Mouse (Mus musculus) MEL (cell line): ENCODE measurements around the gene Gm45808. TPM values are rescaled to one million over a fixed set of nuclear protein-coding genes. Genes with fewer than 3 reads are reported as not detected.

Source experiments
- DNase-seq: peaks from one replicate; pipeline ENCODE4 v3.0.0; 2011; ENCODE audit warnings: low read depth, low spot score
- H3K27ac ChIP-seq: 2 replicates; pipeline ENCODE4 v1.5.1; 2012; ENCODE audit warnings: low read depth, mild to moderate bottlenecking, control low read depth, low read length, moderate library complexity; ENCODE audit not compliant: control insufficient read depth
- H3K27me3 ChIP-seq, 2 experiments: fragments of 150-350 bp in 1 of 2; sonication (generic) in 1 of 2; 2 replicates each; pipeline ENCODE4 v1.6.1; 2012; ENCODE audit warnings: low read length in 2 of 2, mild to moderate bottlenecking in 2 of 2, improper control_type of control experiment in 1 of 2, moderate library complexity in 1 of 2; ENCODE audit not compliant: insufficient read depth in 2 of 2, control insufficient read depth in 1 of 2
- H3K36me3 ChIP-seq, 2 experiments: 2 replicates each; pipeline ENCODE4 v1.6.1; 2012 to 2014; ENCODE audit warnings: low read length in 2 of 2, improper control_type of control experiment in 1 of 2, inconsistent platforms in 1 of 2, mild to moderate bottlenecking in 1 of 2; ENCODE audit not compliant: insufficient read depth in 2 of 2, control insufficient read depth in 1 of 2
- H3K4me1 ChIP-seq, 2 experiments: fragments of 150-350 bp in 1 of 2; sonication (generic) in 1 of 2; 2 replicates each; pipeline ENCODE4 v1.6.1; 2012; ENCODE audit warnings: low read length in 2 of 2, improper control_type of control experiment in 1 of 2, mild to moderate bottlenecking in 1 of 2; ENCODE audit not compliant: insufficient read depth in 2 of 2, control insufficient read depth in 1 of 2
- H3K4me3 ChIP-seq, 2 experiments: fragments of 150-350 bp in 1 of 2; sonication (generic) in 1 of 2; 2 replicates each; pipeline ENCODE4 v1.5.1; 2012; ENCODE audit warnings: low read depth in 2 of 2, low read length in 2 of 2, mild to moderate bottlenecking in 2 of 2, moderate library complexity in 2 of 2, control low read depth in 1 of 2, improper control_type of control experiment in 1 of 2; ENCODE audit not compliant: control insufficient read depth in 1 of 2, insufficient read depth in 1 of 2
- H3K79me2 ChIP-seq: 2 replicates; pipeline ENCODE4 v1.6.1; 2012; ENCODE audit warnings: mild to moderate bottlenecking, low read length, moderate library complexity; ENCODE audit not compliant: control insufficient read depth, poor library complexity, insufficient read depth
- H3K9ac ChIP-seq: 2 replicates; pipeline ENCODE4 v1.6.1; 2012; ENCODE audit warnings: low read depth, mild to moderate bottlenecking, control low read depth, low read length, moderate library complexity; ENCODE audit not compliant: control insufficient read depth, poor library complexity, severe bottlenecking
- H3K9me3 ChIP-seq: fragments of 150-350 bp; sonication (generic); replicated peaks from 2 replicates; pipeline ENCODE4 v1.6.1; 2012; ENCODE audit warnings: mild to moderate bottlenecking, low read length, improper control_type of control experiment, moderate library complexity; ENCODE audit not compliant: insufficient read depth
- BHLHE40 ChIP-seq: IDR thresholded peaks from 2 replicates; pipeline ENCODE4 v1.6.1; 2012; ENCODE audit warnings: low read depth, mild to moderate bottlenecking, inconsistent platforms, low read length, improper control_type of control experiment, borderline replicate concordance
- EP300 ChIP-seq, 2 experiments: IDR thresholded peaks; 2 replicates each; pipeline ENCODE4 v1.6.1; 2011; ENCODE audit warnings: improper control_type of control experiment in 2 of 2, low read length in 2 of 2, low read depth in 1 of 2, mild to moderate bottlenecking in 1 of 2
- ETS1 ChIP-seq: IDR thresholded peaks from 2 replicates; pipeline ENCODE4 v1.6.1; 2012; ENCODE audit warnings: low read depth, mild to moderate bottlenecking, inconsistent platforms, low read length, improper control_type of control experiment, moderate library complexity
- GABPA ChIP-seq: IDR thresholded peaks from 2 replicates; pipeline ENCODE4 v1.6.1; 2012; ENCODE audit warnings: low read depth, mild to moderate bottlenecking, inconsistent platforms, low read length, improper control_type of control experiment, moderate library complexity
- GATA1 ChIP-seq: IDR thresholded peaks from 2 replicates; pipeline ENCODE4 v1.6.1; 2011; ENCODE audit warnings: low read depth, low read length, improper control_type of control experiment
- HCFC1 ChIP-seq: IDR thresholded peaks from 2 replicates; pipeline ENCODE4 v1.6.1; 2012; ENCODE audit warnings: low read depth, mild to moderate bottlenecking, inconsistent platforms, low read length, improper control_type of control experiment, moderate library complexity
- MAX ChIP-seq: IDR thresholded peaks from 2 replicates; pipeline ENCODE4 v1.6.1; 2011; ENCODE audit warnings: low read length, improper control_type of control experiment
- MEF2A ChIP-seq: IDR thresholded peaks from 2 replicates; pipeline ENCODE4 v1.6.1; 2014; ENCODE audit warnings: low read depth, mild to moderate bottlenecking, inconsistent platforms, low read length, improper control_type of control experiment; ENCODE audit not compliant: poor library complexity, insufficient replicate concordance, severe bottlenecking; ENCODE audit errors: extremely low read depth
- MXI1 ChIP-seq: IDR thresholded peaks from 2 replicates; pipeline ENCODE4 v1.6.1; 2011; ENCODE audit warnings: mild to moderate bottlenecking, low read depth, low read length, improper control_type of control experiment
- MYB ChIP-seq: IDR thresholded peaks from 2 replicates; pipeline ENCODE4 v1.6.1; 2011; ENCODE audit warnings: mild to moderate bottlenecking, low read depth, low read length, improper control_type of control experiment
- MYC ChIP-seq: IDR thresholded peaks from 2 replicates; pipeline ENCODE4 v1.6.1; 2011; ENCODE audit warnings: low read depth, mild to moderate bottlenecking, low read length, improper control_type of control experiment, moderate library complexity
- POLR2AphosphoS5 ChIP-seq: IDR thresholded peaks from 2 replicates; pipeline ENCODE4 v1.6.1; 2012; ENCODE audit warnings: low read depth, borderline replicate concordance, mild to moderate bottlenecking, inconsistent platforms, low read length, moderate library complexity, mixed read lengths
- SIN3A ChIP-seq: IDR thresholded peaks from 2 replicates; pipeline ENCODE4 v1.6.1; 2012; ENCODE audit warnings: low read length, improper control_type of control experiment, inconsistent platforms
- TBP ChIP-seq: IDR thresholded peaks from 2 replicates; pipeline ENCODE4 v1.8.0; 2011; ENCODE audit warnings: low read depth, low read length, improper control_type of control experiment
- UBTF ChIP-seq: IDR thresholded peaks from 2 replicates; pipeline ENCODE4 v1.6.1; 2012; ENCODE audit warnings: low read depth, mild to moderate bottlenecking, inconsistent platforms, low read length, improper control_type of control experiment, moderate library complexity, borderline replicate concordance; ENCODE audit not compliant: insufficient read depth
- USF1 ChIP-seq: IDR thresholded peaks from 2 replicates; pipeline ENCODE4 v1.6.1; 2014; ENCODE audit warnings: low read depth, mild to moderate bottlenecking, inconsistent platforms, low read length, improper control_type of control experiment, moderate library complexity
- ZC3H11A ChIP-seq: IDR thresholded peaks from 2 replicates; pipeline ENCODE4 v1.6.1; 2012; ENCODE audit warnings: low read depth, mild to moderate bottlenecking, inconsistent platforms, low read length, improper control_type of control experiment
- ZMIZ1 ChIP-seq: IDR thresholded peaks from 2 replicates; pipeline ENCODE4 v1.6.1; 2012; ENCODE audit warnings: low read depth, mild to moderate bottlenecking, inconsistent platforms, low read length, improper control_type of control experiment, moderate library complexity
- polyA plus RNA-seq, 2 experiments: library from polyadenylated mRNA; stranded (reverse) in 1 of 2; unstranded in 1 of 2; fragments of >175 nt in 1 of 2; fragments of >200 nt in 1 of 2; gene quantifications; 2 replicates each; pipeline versions ENCODE4 v1.2.1 to v1.2.4; 2012; ENCODE audit warnings: low replicate concordance in 2 of 2, low read depth in 1 of 2; ENCODE audit not compliant: insufficient read length in 2 of 2, insufficient read depth in 1 of 2, missing spikeins in 1 of 2
- total RNA-seq: library from RNA; depleted of rRNA; stranded (reverse); fragments of 300-350 nt; gene quantifications from 2 replicates; pipeline ENCODE4 v1.2.3, GENCODE M21; 2012

Gm45808 gene
- total and polyA plus RNA-seq, 3 experiments: not detected

DNA sequence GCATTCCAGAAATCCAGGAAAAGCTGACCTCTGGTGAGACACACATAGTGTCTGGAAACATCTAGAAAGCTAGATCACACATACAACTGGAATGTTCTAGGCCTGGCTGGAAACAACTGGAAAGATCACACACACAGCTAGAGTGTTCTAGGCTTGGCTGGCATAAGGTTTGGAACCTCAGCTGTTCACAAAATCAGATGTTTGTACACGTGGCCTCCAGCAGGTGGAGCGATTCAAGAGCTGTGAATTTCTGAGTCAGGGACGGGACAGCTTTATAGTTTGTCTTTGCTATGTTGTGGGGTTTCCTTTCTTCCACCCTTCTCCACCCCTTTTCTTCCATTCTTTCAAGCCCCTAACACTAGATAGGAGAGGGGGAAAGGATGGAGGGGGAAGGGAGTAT lies 9.6 kb downstream of the Gm45808 start (continued):
- no peak for TF ChIP-seq MYB
- TF ChIP-seq ETS1: peak; percentile 80
- TF ChIP-seq MAX: peak; percentile 91
- no peak for TF ChIP-seq ZMIZ1
- TF ChIP-seq MEF2A: no peak
- TF ChIP-seq UBTF: no peak
- no peak for TF ChIP-seq POLR2AphosphoS5
- peak; percentile 40; the same call in 1 of the 2 replicates for TF ChIP-seq ZC3H11A
- 0 out of 2 replicates have a peak, but pooled peaks have one; percentile 44 for TF ChIP-seq HCFC1
- no peak for TF ChIP-seq BHLHE40
- peak; percentile 80 for TF ChIP-seq USF1
- peak; percentile 71 for TF ChIP-seq SIN3A
- TF ChIP-seq MYC: peak; percentile 89
- no peak for TF ChIP-seq MXI1
- no peak for TF ChIP-seq GATA1
- TF ChIP-seq GABPA: no peak

GRCm38 (mm10) chr7:45476453-45476852 lies 10.2 kb downstream of the Gm45808 start:
- DNase-seq: no peak
- H3K4me1 ChIP-seq: peaks cover 5 to 18% of the 10 kb centered on the region in 2 experiments; a peak in 3 of 4 replicates
- H3K9me3 ChIP-seq: no peaks in the 10 kb centered on the region
- H3K4me3 ChIP-seq: no peak overlapping the region
- H3K9ac ChIP-seq: no peak overlapping the region
- H3K27ac ChIP-seq: no peak overlapping the region
- H3K79me2 ChIP-seq: peaks cover 3% of the 10 kb centered on the region; the same call in 1 of the 2 replicates
- peaks cover 0 to 9% of the 10 kb centered on the region in 2 experiments; a peak in 2 of 4 replicates for H3K36me3 ChIP-seq
- TF ChIP-seq TBP: peak; percentile 95
- no peak for TF ChIP-seq EP300 (IDR thresholded peaks at IDR 0.05; ENCODE audit: low read depth in 1 of 2, low read length in 2 of 2)
- no peaks in the 10 kb centered on the region for H3K27me3 ChIP-seq
